Mouse (Mus musculus): ENCODE data around the gene Lima1.
"Not testable (repeated sequence)": the region's sequence is repeated elsewhere in the genome, so short reads cannot be mapped to it uniquely, and the experiment has no call there.

Gene Lima1

GRCm38 (mm10) chr15:99875334-99875869 is at the start of gene Lima1:
Lima1 (minus strand) TSS chr15:99875456.
- peak; percentile 87 for DNase-seq (ENCODE audit: low spot score)

DNA sequence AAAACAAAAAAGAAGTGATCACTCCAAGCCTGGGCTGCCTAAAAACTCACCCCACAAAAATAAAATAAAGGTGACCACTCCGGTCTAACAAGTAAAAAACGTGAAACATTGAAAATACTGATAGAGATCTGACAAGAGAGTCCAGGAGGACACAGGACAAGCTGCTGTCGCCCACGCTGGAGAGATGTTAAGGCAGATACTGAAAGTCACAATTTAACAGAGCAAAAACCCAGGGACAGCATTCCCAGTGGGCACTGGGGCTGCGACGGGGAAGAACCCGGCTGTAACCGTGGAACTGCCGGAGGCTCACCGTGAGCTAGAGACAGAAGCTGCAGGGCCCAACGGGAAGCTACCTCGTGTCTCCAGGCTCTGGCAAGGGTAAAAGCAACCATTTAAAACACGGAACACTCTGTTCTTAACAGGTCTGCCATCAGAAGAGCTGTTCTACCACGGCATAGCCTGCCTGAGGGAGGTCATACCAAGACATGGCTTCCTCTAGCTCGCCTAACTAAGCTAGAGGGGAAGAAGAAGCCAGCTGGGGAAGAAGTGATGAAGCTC is 44.4 kb upstream of the Lima1 start:
- no peak for DNase-seq (ENCODE audit: low spot score)

- no peak for DNase-seq (ENCODE audit: low spot score)
Observed at GRCm38 (mm10) chr15:99917264-99917663, 42.0 kb upstream of the Lima1 start.

DNA sequence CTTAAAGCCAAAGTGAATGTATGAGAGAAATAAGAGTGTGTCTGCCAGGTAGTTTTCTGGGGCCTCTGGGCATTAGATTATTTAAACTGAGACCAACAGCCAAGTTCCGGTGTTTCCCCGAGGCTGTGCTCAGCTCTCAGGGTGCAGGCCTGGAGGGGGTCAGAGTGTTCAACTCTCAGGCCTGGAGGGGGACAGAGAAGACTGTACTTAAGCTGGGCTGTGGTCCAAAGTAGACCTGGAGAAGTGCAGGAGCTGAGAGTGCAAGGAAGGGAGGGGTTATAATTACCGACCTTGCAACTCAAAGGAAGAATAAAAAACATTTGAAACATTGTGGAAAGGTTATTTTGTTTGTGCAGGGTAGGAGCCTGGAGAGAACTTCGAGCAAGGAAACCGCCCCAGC is 39.4 kb upstream of the Lima1 start:
- DNase-seq (ENCODE audit: low spot score): no peak

GRCm38 (mm10) chr15:99911785-99912184 is 36.5 kb upstream of the Lima1 start:
- DNase-seq (ENCODE audit: low spot score): no peak

DNA sequence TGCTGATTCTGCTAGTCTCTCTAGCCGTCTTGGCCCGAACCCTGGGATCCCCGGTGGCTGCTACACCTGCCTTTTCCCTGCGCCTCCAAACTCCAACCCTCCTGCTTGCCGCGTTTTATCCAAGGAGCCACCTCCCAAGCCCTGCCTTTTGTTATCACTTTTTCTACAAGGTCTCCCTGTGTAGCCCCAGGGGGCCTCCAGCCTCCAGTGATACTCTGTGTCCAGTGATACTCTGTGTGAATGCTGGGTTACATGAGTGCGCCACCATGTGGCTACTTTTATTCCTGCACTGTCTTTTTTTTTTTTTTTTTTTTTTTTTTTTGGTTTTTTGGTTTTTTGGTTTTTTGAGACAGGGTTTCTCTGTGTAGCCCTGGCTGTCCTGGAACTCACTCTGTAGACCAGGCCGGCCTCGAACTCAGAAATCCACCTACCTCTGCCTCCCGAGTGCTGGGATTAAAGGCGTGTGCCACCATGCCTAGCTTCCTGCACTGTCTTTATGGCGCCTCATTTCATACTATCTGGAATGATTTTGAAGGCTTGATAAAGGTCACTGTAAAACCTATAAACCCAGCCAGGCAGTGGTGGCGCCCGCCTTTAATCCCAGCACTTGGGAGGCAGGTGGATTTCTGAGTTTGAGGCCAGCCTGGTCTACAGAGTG is 34.2 kb upstream of the Lima1 start:
- DNase-seq (ENCODE audit: low spot score): peak; percentile 69

DNA sequence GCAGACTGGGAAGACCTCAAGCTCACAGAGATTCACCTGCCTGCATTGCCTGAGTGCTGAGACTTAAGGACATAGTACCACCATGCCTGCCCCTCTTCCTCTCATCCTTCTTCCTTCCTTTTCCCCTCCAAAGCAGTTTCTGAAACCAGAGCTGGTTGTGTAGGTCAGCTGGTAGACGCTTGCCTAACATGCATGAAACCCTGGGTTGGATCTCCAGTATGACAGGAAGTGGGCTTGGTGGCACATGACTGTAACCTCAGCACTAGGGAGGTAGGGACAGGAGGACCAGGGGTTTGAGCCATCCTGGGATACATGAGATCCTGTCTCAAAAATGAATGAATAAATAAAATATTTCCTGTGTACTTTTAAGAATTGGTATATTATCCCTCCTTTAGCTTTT is 32.3 kb upstream of the Lima1 start:
- no peak for DNase-seq (ENCODE audit: low spot score)

GRCm38 (mm10) chr15:99907041-99907440 is 31.8 kb upstream of the Lima1 start:
- no peak for DNase-seq (ENCODE audit: low spot score)

DNA sequence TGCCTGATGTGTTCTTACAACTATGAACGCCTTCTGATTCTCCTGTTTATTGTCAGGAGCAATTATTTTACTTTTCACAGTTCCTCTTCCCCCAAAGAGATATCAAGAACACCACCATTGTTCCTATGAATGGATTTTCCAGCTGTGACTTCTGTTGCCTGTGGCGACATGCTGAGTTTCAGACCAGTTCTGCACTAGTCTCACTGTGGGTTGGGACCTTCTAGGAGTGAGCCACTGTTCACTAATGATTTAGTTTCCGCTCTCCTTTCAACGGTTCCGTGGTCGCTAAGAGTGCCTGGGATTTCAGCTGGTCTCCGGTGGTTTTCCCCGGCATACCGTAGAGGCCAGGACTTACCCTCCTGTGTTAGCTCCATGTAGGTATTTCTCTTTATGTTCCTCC is 29.6 kb upstream of the Lima1 start:
- no peak for DNase-seq (ENCODE audit: low spot score)

DNA sequence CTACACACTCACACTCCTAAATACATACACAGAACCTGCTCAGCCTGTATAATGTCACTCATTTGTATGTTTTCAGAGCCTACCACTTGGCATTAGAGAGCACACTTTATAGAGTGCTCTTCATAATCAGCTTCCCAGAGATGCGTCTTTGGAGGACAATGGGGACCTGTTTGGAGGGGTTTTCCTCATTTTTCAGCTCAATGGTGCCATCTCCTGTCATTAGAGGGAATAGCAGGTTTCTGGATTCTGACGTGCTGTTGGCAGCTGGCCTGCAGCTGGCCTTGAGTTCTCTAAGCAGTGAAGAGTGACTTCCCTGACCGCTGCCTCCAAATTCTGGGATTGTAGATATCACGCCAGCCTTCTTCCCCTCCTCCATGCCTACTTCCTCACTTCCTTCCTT is 29.1 kb upstream of the Lima1 start:
- peak; percentile 91 for DNase-seq (ENCODE audit: low spot score)

DNA sequence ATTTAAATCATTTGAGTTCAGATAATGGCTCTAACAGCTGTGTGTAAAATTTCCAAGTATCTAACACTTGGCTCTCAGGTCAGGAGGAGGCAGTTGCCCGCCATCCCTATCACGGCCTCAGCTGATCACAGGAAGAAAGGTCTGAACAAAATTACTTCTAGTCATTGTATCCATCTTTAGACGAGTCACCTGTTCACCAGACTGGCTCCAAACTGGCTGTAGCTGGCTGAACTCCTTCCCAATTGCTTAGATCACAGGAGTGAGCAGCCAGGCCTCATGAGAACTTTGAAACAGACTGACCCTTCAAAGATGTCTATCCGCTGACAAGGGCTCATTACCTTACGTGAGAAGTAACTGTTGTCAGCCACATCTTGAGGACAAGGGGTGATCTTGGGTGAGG is 28.0 kb upstream of the Lima1 start:
- DNase-seq (ENCODE audit: low spot score): no peak

GRCm38 (mm10) chr15:99902786-99903185 is 27.5 kb upstream of the Lima1 start:
- DNase-seq (ENCODE audit: low spot score): no peak

DNA sequence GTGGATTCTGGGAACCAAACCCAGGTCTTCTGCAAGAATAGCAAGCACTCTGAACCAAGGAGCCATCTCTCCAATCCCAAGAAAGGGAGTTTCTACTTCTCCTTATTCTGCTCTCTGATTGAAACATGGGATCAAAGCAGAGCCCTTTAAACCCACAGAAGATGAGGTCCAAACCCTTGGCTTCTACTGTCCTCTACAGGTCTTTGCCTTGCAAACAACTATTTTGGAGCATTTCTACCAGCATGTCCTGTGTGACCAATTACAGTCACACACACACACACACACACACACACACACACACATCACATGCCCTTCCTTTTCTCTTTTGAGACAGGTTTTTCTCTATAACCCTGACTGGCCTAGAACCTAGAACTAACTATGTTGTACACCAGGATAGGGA is 21.4 kb upstream of the Lima1 start:
- DNase-seq (ENCODE audit: low spot score): no peak

DNA sequence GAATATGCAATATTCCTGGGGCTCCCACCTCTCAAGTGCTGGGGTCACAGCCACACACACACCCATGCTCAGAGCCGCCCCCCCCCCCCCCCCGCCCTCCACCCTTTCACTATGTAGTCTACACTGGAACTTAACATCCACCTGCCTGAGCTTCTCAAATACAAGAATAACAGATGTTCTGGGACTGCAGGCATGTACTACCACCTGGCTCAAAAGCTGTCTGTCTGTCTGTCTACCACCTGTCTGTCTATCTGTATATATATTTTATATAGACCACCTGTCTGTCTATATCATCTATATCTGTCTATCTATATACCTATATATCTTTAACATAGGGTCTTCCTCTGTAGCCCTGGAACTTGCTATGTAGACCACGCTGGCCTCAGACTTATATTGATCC is 16.1 kb upstream of the Lima1 start:
- no peak for DNase-seq (ENCODE audit: low spot score)

DNA sequence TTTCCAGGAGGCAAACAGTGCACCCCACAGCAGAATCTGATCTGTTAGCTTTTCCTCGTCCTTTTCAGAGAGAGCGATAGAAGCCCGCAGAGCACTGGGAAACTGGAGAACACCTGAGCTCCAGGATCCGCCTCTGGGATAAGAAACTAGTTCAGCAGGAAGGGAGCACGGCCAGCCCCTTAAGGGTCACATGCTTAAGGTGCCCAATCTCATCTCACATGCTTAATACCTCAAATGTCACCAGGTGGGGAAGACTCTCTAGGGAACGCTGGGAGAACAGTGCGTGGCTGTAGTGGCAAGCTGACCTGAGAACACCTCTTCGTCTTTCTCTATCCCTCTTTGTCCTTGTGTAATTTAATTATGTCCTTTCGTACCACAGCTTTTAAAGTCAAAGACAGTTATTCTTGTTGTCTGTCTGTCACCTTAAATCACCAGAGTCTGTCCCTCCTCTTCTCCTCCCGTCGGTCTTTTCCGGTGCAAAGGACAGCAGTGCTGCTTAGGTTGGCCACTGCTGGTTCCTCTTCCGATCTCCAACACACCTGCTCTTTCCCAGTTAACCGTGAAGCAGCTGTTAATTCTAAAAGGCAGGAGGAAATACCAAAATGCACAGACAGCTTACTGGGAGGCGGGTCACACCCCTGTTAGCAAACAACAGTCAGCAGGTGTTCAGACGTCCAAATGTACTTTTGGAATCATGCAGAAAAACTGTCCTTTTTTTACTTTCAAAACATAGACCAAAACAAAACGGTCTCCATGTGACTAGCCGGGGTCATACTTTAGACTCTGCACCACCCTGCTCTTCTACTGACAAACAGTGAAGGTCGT is 15.4 kb upstream of the Lima1 start:
- no peak for DNase-seq (ENCODE audit: low spot score)

GRCm38 (mm10) chr15:99889275-99889874 is 14.1 kb upstream of the Lima1 start:
- no peak for DNase-seq (ENCODE audit: low spot score)

DNA sequence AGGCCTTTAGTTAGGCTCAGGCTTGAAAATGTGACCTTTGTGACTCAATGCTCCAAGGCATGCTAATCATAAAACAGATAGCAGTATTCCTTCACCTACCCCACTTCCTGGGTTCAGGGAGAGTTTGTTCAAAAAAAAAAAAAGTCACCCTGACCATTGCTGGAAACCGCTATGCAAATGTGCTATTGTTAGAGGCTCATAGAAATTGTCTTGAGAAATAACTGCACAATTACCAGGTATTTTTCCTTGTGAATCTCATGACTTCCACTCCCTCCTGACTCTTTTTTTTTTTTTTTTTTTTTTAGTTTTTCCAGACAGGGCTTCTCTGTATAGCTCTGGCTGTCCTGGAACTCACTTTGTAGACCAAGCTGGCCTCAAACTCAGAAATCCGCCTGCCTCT is 11.9 kb upstream of the Lima1 start:
- DNase-seq (ENCODE audit: low spot score): not testable (repeated sequence)

DNA sequence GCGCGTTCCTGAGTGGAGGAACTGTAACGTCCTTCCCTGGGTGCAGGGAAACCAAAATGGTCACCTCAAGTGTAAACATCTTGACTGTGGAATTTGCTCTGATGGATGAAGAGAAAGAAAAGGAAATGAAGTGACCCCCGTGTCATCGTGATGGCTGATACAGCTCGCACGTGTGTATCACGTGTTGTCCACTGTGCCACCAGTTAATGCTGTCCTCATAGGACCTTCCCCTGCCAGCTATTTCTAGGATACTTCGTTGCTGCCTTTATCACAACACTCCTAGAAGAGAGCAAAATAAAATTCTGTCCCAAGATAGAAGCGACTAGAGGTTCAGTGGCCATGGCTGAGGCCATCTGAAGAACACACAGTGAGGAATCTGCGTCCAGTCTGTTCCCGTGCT is 8.8 kb upstream of the Lima1 start:
- DNase-seq (ENCODE audit: low spot score): no peak

DNA sequence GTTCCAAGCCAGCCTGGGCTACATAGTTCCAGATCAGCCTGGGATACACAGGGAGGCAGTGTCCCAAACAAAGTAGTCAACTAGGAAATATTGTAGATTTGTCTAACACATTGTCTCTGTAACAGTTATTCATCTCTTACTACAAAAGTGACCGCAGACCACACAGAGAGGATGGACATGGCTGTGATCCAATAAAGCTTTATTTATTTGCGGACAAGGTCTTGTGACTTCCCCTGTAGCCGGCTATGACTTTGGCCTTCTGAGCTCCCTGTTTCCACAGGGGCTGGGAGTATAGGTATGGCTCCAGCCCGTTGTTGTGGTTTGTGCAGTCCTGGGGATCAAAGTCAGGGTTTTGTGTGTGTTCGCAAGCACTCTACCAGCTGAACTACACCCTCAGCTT is 3.3 kb upstream of the Lima1 start:
- DNase-seq (ENCODE audit: low spot score): no peak

DNA sequence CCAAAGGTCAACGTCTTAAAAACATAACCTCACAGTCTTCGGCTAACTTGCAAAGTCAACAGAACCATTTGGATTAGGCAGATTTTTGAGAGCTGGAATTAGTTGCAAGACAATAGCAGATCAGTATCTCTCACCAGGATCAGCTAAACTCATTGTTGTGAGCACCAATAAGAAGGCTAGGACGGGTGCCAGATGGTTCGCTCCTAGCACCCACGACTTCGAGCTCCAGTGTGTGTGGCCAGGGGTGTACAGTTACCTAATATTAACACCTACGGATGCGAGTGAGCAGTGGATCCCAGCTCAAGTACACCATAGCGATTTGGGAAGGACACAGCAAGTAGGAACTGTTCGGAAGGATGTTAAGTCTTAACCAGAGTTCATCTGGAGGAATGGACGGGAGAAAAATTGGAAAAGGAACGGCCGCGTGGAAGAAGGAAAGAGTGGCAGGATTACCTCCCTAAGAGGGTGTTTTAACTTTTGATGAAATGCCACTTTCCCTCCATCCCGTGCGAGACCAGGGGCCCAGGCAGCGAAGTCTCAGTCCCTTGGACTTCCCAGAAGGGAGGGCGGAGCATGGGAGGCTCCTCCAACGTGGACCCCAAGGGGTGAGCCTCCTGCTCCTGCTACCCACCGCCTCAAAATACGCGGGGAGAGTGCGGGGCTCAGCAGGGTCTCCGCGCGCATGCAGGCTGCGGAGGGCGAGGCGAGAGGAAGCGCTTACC is 483 bp downstream of the Lima1 start:
- DNase-seq (ENCODE audit: low spot score): peak; percentile 25

GRCm38 (mm10) chr15:99872543-99872942 is 2.7 kb downstream of the Lima1 start:
- no peak for DNase-seq (ENCODE audit: low spot score)

DNA sequence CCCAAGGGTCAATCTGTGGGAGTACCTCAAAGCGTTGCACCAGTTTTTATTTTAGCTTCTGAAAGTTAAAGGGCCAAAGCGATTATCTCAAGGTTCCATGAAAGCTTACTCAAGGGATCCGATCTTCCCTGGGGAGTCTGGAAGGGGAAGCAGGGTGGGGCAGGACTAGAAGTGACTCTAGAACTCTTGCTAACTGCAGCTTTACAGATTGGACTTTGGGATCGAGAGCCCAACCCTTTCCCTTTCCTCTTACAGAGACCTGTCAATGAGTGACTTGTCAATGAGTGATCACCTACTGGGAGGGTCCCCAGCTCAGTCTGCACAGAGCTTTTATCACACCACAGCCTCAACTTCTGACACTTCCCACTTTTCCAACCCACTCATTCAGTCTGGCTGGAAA is 7.6 kb downstream of the Lima1 start:
- DNase-seq (ENCODE audit: low spot score): no peak

All from retina, embryonic 14.5 days (tissue).